Mouse (Mus musculus) liver, adult 2 months (tissue): Measurements from ENCODE around the gene Fut4. TPM values are rescaled to one million over a fixed set of nuclear protein-coding genes. Genes with fewer than 3 reads are reported as not detected.
"Not testable (repeated sequence)": the region's sequence is repeated elsewhere in the genome, so short reads cannot be mapped to it uniquely, and the experiment has no call there.

ENCODE experiments used
- DNase-seq: peaks from one replicate; pipeline ENCODE4 v3.0.0-alpha.2; 2011; ENCODE audit warnings: low read depth, low spot score; ENCODE audit errors: extremely low read depth
- H3K27ac ChIP-seq: fragments of 200-500 bp; replicated peaks from 2 replicates; pipeline ENCODE4 v1.5.1; 2012; ENCODE audit warnings: low read depth, mild to moderate bottlenecking, control low read depth, inconsistent platforms, low read length; ENCODE audit not compliant: insufficient read depth
- H3K27me3 ChIP-seq: fragments of 200-500 bp; 2 replicates; pipeline ENCODE4 v1.6.1; 2012; ENCODE audit warnings: mild to moderate bottlenecking, moderate library complexity, low read length, inconsistent platforms; ENCODE audit not compliant: control insufficient read depth, insufficient read depth
- H3K36me3 ChIP-seq: fragments of 200-500 bp; 2 replicates; pipeline ENCODE4 v1.6.1; 2012; ENCODE audit warnings: low read length, inconsistent platforms; ENCODE audit not compliant: control insufficient read depth, insufficient read depth
- H3K4me1 ChIP-seq: fragments of 200-500 bp; 2 replicates; pipeline ENCODE4 v1.6.1; 2011; ENCODE audit warnings: low read length; ENCODE audit not compliant: control insufficient read depth, insufficient read depth
- H3K4me3 ChIP-seq: fragments of 200-500 bp; 2 replicates; pipeline ENCODE4 v1.5.1; 2011; ENCODE audit warnings: low read depth, mild to moderate bottlenecking, control low read depth, low read length, moderate library complexity; ENCODE audit not compliant: insufficient read depth
- H3K79me2 ChIP-seq: fragments of 200-500 bp; 2 replicates; pipeline ENCODE4 v1.6.1; 2012; ENCODE audit warnings: inconsistent platforms, mild to moderate bottlenecking, low read length, moderate library complexity; ENCODE audit not compliant: control insufficient read depth, insufficient read depth
- H3K9ac ChIP-seq: fragments of 200-500 bp; 2 replicates; pipeline ENCODE4 v1.6.1; 2012; ENCODE audit warnings: low read depth, mild to moderate bottlenecking, control low read depth, inconsistent platforms, low read length
- CTCF ChIP-seq: fragments of 200-500 bp; IDR thresholded peaks from 2 replicates; pipeline ENCODE4 v1.5.1; 2011; ENCODE audit warnings: low read depth, low read length, control low read depth
- POLR2A ChIP-seq: fragments of 200-500 bp; IDR thresholded peaks from 2 replicates; pipeline ENCODE4 v1.6.1; 2011; ENCODE audit warnings: low read length, control low read depth; ENCODE audit not compliant: insufficient read depth; ENCODE audit errors: extremely low read depth
- WGBS: fragments of 180-500 bp; shearing (Covaris S2); methylation state at CpG from one replicate; pipeline ENCODE4 v1.1.7; 2018; 5-methylcytosine and 5-hydroxymethylcytosine counted together
- polyA plus RNA-seq: library from polyadenylated mRNA; depleted of rRNA; stranded (reverse); fragments of >200 nt; gene quantifications from 2 replicates; pipeline ENCODE4 v1.2.3, GENCODE M21; 2012
- total RNA-seq: library from RNA; depleted of rRNA; stranded (reverse); fragments of >200 nt; gene quantifications from 2 replicates; pipeline ENCODE4 v1.2.3, GENCODE M21; 2014

Fut4 gene
- total and polyA plus RNA-seq, 2 experiments, result 0.17 to 0.18 TPM

GRCm38 (mm10) chr9:14720384-14720783 lies 31.8 kb downstream of the Fut4 start:
- Histone ChIP-seq H3K4me3 (no peak overlapping the region), H3K79me2 (no peaks in the 10 kb centered on the region), H3K27me3 (no peaks in the 10 kb centered on the region), H3K36me3 (no peaks in the 10 kb centered on the region), H3K4me1 (no peaks in the 10 kb centered on the region; the same call in 1 of the 2 replicates), H3K9ac (no peak overlapping the region), H3K27ac (no peak overlapping the region)
- TF ChIP-seq POLR2A (no peak), CTCF (no peak)
- 87% methylated on average over 2 of the region's 2 CpGs for WGBS
- no peak for DNase-seq

- Histone ChIP-seq H3K4me3 (peak overlapping the region; percentile 43), H3K79me2 (no peaks in the 10 kb centered on the region), H3K27ac (no peak overlapping the region), H3K4me1 (no peaks in the 10 kb centered on the region; the same call in 1 of the 2 replicates), H3K9ac (no peak overlapping the region), H3K36me3 (no peaks in the 10 kb centered on the region), H3K27me3 (no peaks in the 10 kb centered on the region)
- no peak for DNase-seq
- no peak for TF ChIP-seq CTCF
- TF ChIP-seq POLR2A, result no peak
Observed at GRCm38 (mm10) chr9:14718332-14718691, 33.9 kb downstream of the Fut4 start.

DNA sequence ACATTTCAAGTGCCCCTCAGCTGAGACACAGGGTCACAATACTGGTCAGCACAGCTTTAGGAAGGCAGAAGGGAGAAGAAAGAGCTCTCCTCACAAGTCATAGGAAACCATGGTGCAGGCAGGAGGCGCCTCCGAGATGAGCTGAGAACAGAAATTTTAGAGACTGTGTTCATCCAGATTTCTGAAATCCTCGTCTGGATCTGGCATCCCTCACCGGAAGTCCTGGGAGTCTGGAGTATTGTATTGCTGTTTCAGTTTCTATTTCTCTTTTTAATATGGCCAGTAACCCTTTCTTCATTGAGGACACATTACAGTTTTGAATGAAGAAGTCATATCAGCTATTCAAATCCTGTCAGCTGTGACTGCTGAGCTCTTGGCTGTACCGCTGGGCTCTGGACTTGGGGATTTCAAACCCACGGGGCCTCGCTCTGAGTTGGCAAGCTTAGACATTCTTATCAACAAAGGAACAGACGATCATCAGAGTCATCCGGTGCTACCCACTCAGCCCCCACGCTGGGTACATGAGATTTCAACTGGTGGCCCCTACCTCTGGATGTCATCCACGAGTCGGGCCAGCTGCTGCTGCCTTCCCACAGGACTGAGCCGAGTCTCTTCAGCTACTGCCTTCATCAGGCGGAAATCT lies 34.4 kb downstream of the Fut4 start:
- DNase-seq, result peak; percentile 16
- 58% methylated on average over 14 of the region's 14 CpGs for WGBS
- no peak for TF ChIP-seq POLR2A
- no peak for TF ChIP-seq CTCF
- Histone ChIP-seq H3K27me3 (no peaks in the 10 kb centered on the region), H3K27ac (no peak overlapping the region), H3K79me2 (no peaks in the 10 kb centered on the region), H3K9ac (no peak overlapping the region), H3K4me1 (no peaks in the 10 kb centered on the region; the same call in 1 of the 2 replicates), H3K36me3 (no peaks in the 10 kb centered on the region), H3K4me3 (peak overlapping the region; percentile 43)

GRCm38 (mm10) chr9:14715258-14715657 lies 36.9 kb downstream of the Fut4 start:
- Histone ChIP-seq H3K27ac (no peak overlapping the region), H3K4me1 (no peaks in the 10 kb centered on the region; the same call in 1 of the 2 replicates), H3K27me3 (no peaks in the 10 kb centered on the region), H3K36me3 (no peaks in the 10 kb centered on the region), H3K4me3 (no peak overlapping the region), H3K79me2 (no peaks in the 10 kb centered on the region), H3K9ac (no peak overlapping the region)
- no peak for DNase-seq
- 93% methylated on average over 15 of the region's 15 CpGs for WGBS
- TF ChIP-seq POLR2A (no peak), CTCF (no peak)

DNA sequence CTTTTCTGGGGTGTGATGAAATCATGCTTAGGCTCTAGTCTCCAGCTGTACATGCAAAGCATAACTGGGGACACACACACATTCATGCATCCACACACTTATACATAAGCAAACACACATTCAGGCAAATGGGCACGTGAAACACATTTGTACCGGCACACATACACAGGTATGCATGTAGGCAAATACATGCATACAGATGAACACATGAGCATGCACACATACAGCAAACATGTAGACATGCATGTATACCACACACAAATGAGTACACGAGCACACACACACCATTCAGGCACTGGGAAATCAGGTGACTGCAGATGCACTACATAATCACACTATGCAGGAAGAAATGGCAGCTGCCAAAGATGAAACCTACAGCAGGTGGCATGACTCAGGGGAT lies 41.3 kb downstream of the Fut4 start:
- Histone ChIP-seq H3K79me2 (no peaks in the 10 kb centered on the region), H3K4me1 (no peaks in the 10 kb centered on the region), H3K27ac (no peak overlapping the region), H3K9ac (no peak overlapping the region), H3K27me3 (no peaks in the 10 kb centered on the region), H3K4me3 (no peak overlapping the region), H3K36me3 (no peaks in the 10 kb centered on the region)
- WGBS, result 89% methylated on average over 3 of the region's 3 CpGs
- TF ChIP-seq POLR2A, result no peak
- TF ChIP-seq CTCF, result no peak
- DNase-seq, result no peak

- WGBS, result 78% methylated on average over 13 of the region's 13 CpGs
- TF ChIP-seq POLR2A, result no peak
Observed at GRCm38 (mm10) chr9:14705321-14706162, 46.7 kb downstream of the Fut4 start.

GRCm38 (mm10) chr9:14700795-14701194 lies 51.4 kb downstream of the Fut4 start:
- not testable (repeated sequence) for H3K4me3 ChIP-seq, DNase-seq, H3K27me3 ChIP-seq, H3K79me2 ChIP-seq, H3K4me1 ChIP-seq, H3K9ac ChIP-seq, H3K36me3 ChIP-seq, H3K27ac ChIP-seq
- 93% methylated on average over 1 of the region's 1 CpGs for WGBS

More at GRCm38 (mm10) chr9:14705321-14706162, 46.7 kb downstream of the Fut4 start:
- no peak overlapping the region for H3K9ac ChIP-seq
- H3K36me3 ChIP-seq, result no peaks in the 10 kb centered on the region
- H3K27ac ChIP-seq, result no peak overlapping the region
- H3K79me2 ChIP-seq, result no peaks in the 10 kb centered on the region
- no peaks in the 10 kb centered on the region for H3K27me3 ChIP-seq
- no peak overlapping the region for H3K4me3 ChIP-seq
- DNase-seq, result peak; percentile 14
- no peaks in the 10 kb centered on the region for H3K4me1 ChIP-seq
